Mouse (Mus musculus): Measurements from ENCODE around the gene Mapk9. TPM values are rescaled to one million over a fixed set of nuclear protein-coding genes. Genes with fewer than 3 reads are reported as not detected.
"Not testable (repeated sequence)": the region's sequence is repeated elsewhere in the genome, so short reads cannot be mapped to it uniquely, and the experiment has no call there.

The Mapk9 gene
- polyA plus RNA-seq (2015; fragmentation: Nextera tagmentation; extraction: Ambion mirVana) = 64.2 and 71.4 TPM in 2 replicates

- Histone ChIP-seq H3K9me3 (replicated peaks; ENCODE audit: control insufficient read depth, low read length, poor library complexity, severe bottlenecking) (no peaks in the 10 kb centered on the region), H3K27me3 (ENCODE audit: control insufficient read depth, insufficient read depth, low read depth, low read length) (no peaks in the 10 kb centered on the region), H3K4me3 (ENCODE audit: low read depth, low read length) (peak within 1 kb of the TSS; percentile 93), H3K4me2 (ENCODE audit: low read length) (peak within 1 kb of the TSS; percentile 80), H3K27ac (ENCODE audit: low read length) (peak within 1 kb of the TSS; percentile 85), H3K36me3 (ENCODE audit: control insufficient read depth, insufficient read depth, low read length) (no peaks in the 10 kb centered on the region), H3K9ac (ENCODE audit: low read depth, low read length) (peak within 1 kb of the TSS; percentile 96), H3K4me1 (ENCODE audit: control insufficient read depth, insufficient read depth, low read length) (peaks cover 24% of the 10 kb centered on the region)
- under 1% methylated on average over 67 of the region's 68 CpGs for WGBS
- peak; percentile 98 for ATAC-seq
Measured at GRCm38 (mm10) chr11:49846401-49847070, at the start of gene Mapk9. Mapk9 (plus strand) TSS chr11:49846751.

DNA sequence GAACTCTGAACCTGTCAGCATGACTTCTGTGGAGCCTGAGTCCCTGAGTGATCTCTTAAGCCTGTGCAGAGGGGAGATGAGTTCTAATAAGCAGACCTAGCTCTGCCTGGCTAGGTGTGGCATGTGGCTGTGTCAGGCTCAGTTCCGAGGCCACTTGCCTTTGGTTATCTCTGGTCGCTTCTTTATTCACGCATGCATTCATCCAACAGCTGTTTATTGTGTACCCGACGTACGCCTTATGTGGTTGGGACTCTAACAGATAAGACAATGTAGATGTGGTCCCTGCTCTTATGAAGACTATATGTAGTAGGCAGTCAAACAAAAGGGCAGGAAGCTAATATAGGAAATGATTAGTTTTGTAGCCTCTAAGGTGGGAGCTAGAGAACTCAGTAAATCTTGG, 47.6 kb upstream of the Mapk9 start:
- no peak overlapping the region for H3K4me2 ChIP-seq (ENCODE audit: low read length)
- H3K27me3 ChIP-seq (ENCODE audit: control insufficient read depth, insufficient read depth, low read depth, low read length) = no peaks in the 10 kb centered on the region
- H3K36me3 ChIP-seq (ENCODE audit: control insufficient read depth, insufficient read depth, low read length) = no peaks in the 10 kb centered on the region
- no peak overlapping the region for H3K9ac ChIP-seq (ENCODE audit: low read depth, low read length)
- peaks cover 6% of the 10 kb centered on the region for H3K4me1 ChIP-seq (ENCODE audit: control insufficient read depth, insufficient read depth, low read length)
- no peak overlapping the region for H3K4me3 ChIP-seq (ENCODE audit: low read depth, low read length)
- ATAC-seq = no peak
- no peaks in the 10 kb centered on the region for H3K9me3 ChIP-seq (replicated peaks; ENCODE audit: control insufficient read depth, low read length, poor library complexity, severe bottlenecking)
- no peak overlapping the region for H3K27ac ChIP-seq (ENCODE audit: low read length)
- WGBS = 87% methylated on average over 6 of the region's 6 CpGs

DNA sequence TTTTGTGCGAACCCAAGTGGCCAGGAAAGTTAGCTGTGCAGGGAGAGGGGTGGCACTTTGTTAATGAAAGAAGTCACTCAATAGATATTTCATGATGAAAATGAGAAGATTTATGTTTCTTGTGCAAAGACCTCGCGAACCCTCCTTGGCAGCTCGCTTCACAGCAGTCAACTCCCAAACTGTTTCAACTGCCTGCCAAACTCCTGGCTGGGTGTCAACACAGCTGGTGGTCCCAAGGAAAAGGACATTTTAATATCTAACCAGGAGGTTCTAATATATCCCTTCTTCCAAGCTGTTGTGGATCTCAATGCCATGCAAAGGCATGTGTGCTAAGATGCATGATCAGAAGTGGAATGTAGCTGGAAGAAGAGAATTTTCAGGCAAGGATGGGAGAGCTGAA, 45.0 kb upstream of the Mapk9 start:
- WGBS = 70% methylated on average over 4 of the region's 4 CpGs
- Histone ChIP-seq H3K27ac (ENCODE audit: low read length) (no peak overlapping the region), H3K27me3 (ENCODE audit: control insufficient read depth, insufficient read depth, low read depth, low read length) (no peaks in the 10 kb centered on the region), H3K36me3 (ENCODE audit: control insufficient read depth, insufficient read depth, low read length) (no peaks in the 10 kb centered on the region), H3K4me2 (ENCODE audit: low read length) (no peak overlapping the region), H3K4me3 (ENCODE audit: low read depth, low read length) (no peak overlapping the region), H3K9ac (ENCODE audit: low read depth, low read length) (no peak overlapping the region), H3K4me1 (ENCODE audit: control insufficient read depth, insufficient read depth, low read length) (no peaks in the 10 kb centered on the region), H3K9me3 (replicated peaks; ENCODE audit: control insufficient read depth, low read length, poor library complexity, severe bottlenecking) (no peaks in the 10 kb centered on the region)
- no peak for ATAC-seq

GRCm38 (mm10) chr11:49803801-49804200, 42.8 kb upstream of the Mapk9 start:
- ATAC-seq = no peak
- Histone ChIP-seq H3K4me2 (ENCODE audit: low read length) (no peak overlapping the region), H3K9me3 (replicated peaks; ENCODE audit: control insufficient read depth, low read length, poor library complexity, severe bottlenecking) (no peaks in the 10 kb centered on the region), H3K36me3 (ENCODE audit: control insufficient read depth, insufficient read depth, low read length) (no peaks in the 10 kb centered on the region; the same call in 1 of the 2 replicates), H3K27ac (ENCODE audit: low read length) (no peak overlapping the region), H3K9ac (ENCODE audit: low read depth, low read length) (no peak overlapping the region), H3K4me1 (ENCODE audit: control insufficient read depth, insufficient read depth, low read length) (no peaks in the 10 kb centered on the region), H3K4me3 (ENCODE audit: low read depth, low read length) (no peak overlapping the region), H3K27me3 (ENCODE audit: control insufficient read depth, insufficient read depth, low read depth, low read length) (no peaks in the 10 kb centered on the region)
- 91% methylated on average over 4 of the region's 4 CpGs for WGBS

GRCm38 (mm10) chr11:49806218-49806617, 40.3 kb upstream of the Mapk9 start:
- no peak overlapping the region for H3K4me3 ChIP-seq (ENCODE audit: low read depth, low read length)
- H3K27ac ChIP-seq (ENCODE audit: low read length) = no peak overlapping the region
- ATAC-seq = no peak
- H3K9ac ChIP-seq (ENCODE audit: low read depth, low read length) = no peak overlapping the region
- no peaks in the 10 kb centered on the region for H3K9me3 ChIP-seq (replicated peaks; ENCODE audit: control insufficient read depth, low read length, poor library complexity, severe bottlenecking)
- H3K36me3 ChIP-seq (ENCODE audit: control insufficient read depth, insufficient read depth, low read length) = peaks cover 6% of the 10 kb centered on the region
- no peaks in the 10 kb centered on the region for H3K27me3 ChIP-seq (ENCODE audit: control insufficient read depth, insufficient read depth, low read depth, low read length)
- no peaks in the 10 kb centered on the region for H3K4me1 ChIP-seq (ENCODE audit: control insufficient read depth, insufficient read depth, low read length)
- no peak overlapping the region for H3K4me2 ChIP-seq (ENCODE audit: low read length)
- WGBS = 22% methylated on average over 3 of the region's 3 CpGs

DNA sequence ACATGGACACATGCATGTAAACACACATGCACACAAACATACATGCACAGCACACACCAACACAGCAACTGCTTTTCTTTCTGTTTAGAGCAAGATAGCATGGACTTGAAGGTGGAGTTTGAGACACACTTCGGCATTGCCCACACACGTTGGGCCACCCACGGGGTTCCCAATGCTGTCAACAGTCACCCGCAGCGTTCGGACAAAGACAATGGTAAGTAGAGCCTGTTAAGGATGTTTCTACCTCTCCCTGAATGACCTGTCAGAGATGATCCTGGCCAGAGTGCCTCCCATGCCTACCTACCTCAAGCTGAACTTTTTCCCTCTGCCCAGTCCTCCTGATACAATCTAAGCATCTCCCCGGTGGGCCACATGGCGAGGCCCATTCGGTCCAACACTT, 37.6 kb upstream of the Mapk9 start:
- H3K4me2 ChIP-seq (ENCODE audit: low read length) = no peak overlapping the region
- H3K27ac ChIP-seq (ENCODE audit: low read length) = no peak overlapping the region
- ATAC-seq = no peak
- WGBS = 94% methylated on average over 9 of the region's 9 CpGs
- no peaks in the 10 kb centered on the region for H3K4me1 ChIP-seq (ENCODE audit: control insufficient read depth, insufficient read depth, low read length)
- H3K36me3 ChIP-seq (ENCODE audit: control insufficient read depth, insufficient read depth, low read length) = peaks cover 6% of the 10 kb centered on the region
- no peak overlapping the region for H3K9ac ChIP-seq (ENCODE audit: low read depth, low read length)
- no peaks in the 10 kb centered on the region for H3K27me3 ChIP-seq (ENCODE audit: control insufficient read depth, insufficient read depth, low read depth, low read length)
- no peak overlapping the region for H3K4me3 ChIP-seq (ENCODE audit: low read depth, low read length)
- no peaks in the 10 kb centered on the region for H3K9me3 ChIP-seq (replicated peaks; ENCODE audit: control insufficient read depth, low read length, poor library complexity, severe bottlenecking)

DNA sequence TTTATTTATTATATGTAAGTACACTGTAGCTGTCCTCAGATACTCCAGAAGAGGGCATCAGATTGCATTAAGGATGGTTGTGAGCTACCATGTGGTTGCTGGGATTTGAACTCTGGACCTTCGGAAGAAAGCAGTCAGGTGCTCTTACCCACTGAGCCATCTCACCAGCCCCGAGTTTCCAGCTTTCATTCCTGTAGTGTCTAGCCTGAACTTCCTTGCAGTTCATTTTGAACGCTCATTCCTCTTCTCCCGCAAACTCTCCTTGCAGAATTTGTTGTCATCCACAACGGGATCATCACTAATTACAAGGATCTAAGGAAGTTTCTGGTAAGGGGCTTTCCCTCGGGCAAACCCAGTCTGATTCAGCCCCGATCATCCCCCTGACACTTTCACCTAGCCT, 35.9 kb upstream of the Mapk9 start:
- not testable (repeated sequence) for H3K36me3 ChIP-seq (ENCODE audit: control insufficient read depth, insufficient read depth, low read length); ATAC-seq; H3K27ac ChIP-seq (ENCODE audit: low read length); H3K4me3 ChIP-seq (ENCODE audit: low read depth, low read length); H3K9me3 ChIP-seq (replicated peaks; ENCODE audit: control insufficient read depth, low read length, poor library complexity, severe bottlenecking); H3K4me2 ChIP-seq (ENCODE audit: low read length); H3K9ac ChIP-seq (ENCODE audit: low read depth, low read length); H3K27me3 ChIP-seq (ENCODE audit: control insufficient read depth, insufficient read depth, low read depth, low read length); H3K4me1 ChIP-seq (ENCODE audit: control insufficient read depth, insufficient read depth, low read length)
- WGBS = 89% methylated on average over 7 of the region's 7 CpGs

DNA sequence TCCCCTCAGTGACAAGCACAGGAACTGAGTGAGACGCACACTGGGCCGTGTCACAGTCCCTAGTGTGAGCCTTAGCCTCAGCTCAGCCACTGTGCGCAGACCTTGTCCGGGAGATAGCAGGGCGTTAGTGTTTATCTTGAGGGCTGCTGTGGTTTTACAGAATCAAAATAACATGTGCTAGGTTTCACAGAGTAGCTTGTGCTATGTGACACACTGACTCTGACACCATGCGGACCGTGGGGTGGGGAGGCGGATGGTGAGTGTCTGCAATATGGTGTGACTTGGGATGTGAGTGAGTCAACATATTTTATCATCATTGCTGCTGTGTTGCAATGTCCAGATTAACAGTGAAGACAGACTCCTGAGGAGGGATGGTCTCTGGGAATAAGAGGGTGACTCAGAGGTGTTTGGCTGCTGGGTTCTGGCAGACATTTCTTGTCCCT, 35.4 kb upstream of the Mapk9 start:
- 90% methylated on average over 8 of the region's 8 CpGs for WGBS
- H3K4me1 ChIP-seq (ENCODE audit: control insufficient read depth, insufficient read depth, low read length) = no peaks in the 10 kb centered on the region
- no peak overlapping the region for H3K27ac ChIP-seq (ENCODE audit: low read length)
- H3K36me3 ChIP-seq (ENCODE audit: control insufficient read depth, insufficient read depth, low read length) = peaks cover 6% of the 10 kb centered on the region
- ATAC-seq = no peak
- no peak overlapping the region for H3K4me3 ChIP-seq (ENCODE audit: low read depth, low read length)
- H3K9ac ChIP-seq (ENCODE audit: low read depth, low read length) = no peak overlapping the region
- H3K9me3 ChIP-seq (replicated peaks; ENCODE audit: control insufficient read depth, low read length, poor library complexity, severe bottlenecking) = no peaks in the 10 kb centered on the region
- H3K4me2 ChIP-seq (ENCODE audit: low read length) = no peak overlapping the region
- H3K27me3 ChIP-seq (ENCODE audit: control insufficient read depth, insufficient read depth, low read depth, low read length) = no peaks in the 10 kb centered on the region

GRCm38 (mm10) chr11:49811879-49812278, 34.7 kb upstream of the Mapk9 start:
- Histone ChIP-seq H3K4me3 (ENCODE audit: low read depth, low read length) (no peak overlapping the region), H3K4me1 (ENCODE audit: control insufficient read depth, insufficient read depth, low read length) (no peaks in the 10 kb centered on the region), H3K9me3 (replicated peaks; ENCODE audit: control insufficient read depth, low read length, poor library complexity, severe bottlenecking) (no peaks in the 10 kb centered on the region), H3K27me3 (ENCODE audit: control insufficient read depth, insufficient read depth, low read depth, low read length) (no peaks in the 10 kb centered on the region), H3K27ac (ENCODE audit: low read length) (no peak overlapping the region), H3K36me3 (ENCODE audit: control insufficient read depth, insufficient read depth, low read length) (peaks cover 6% of the 10 kb centered on the region), H3K9ac (ENCODE audit: low read depth, low read length) (no peak overlapping the region), H3K4me2 (ENCODE audit: low read length) (no peak overlapping the region)
- 92% methylated on average over 8 of the region's 8 CpGs for WGBS
- ATAC-seq = no peak

Data from midbrain, embryonic 16.5 days (tissue).